Mouse (Mus musculus): Measurements from ENCODE around the gene Hypk.

DNA sequence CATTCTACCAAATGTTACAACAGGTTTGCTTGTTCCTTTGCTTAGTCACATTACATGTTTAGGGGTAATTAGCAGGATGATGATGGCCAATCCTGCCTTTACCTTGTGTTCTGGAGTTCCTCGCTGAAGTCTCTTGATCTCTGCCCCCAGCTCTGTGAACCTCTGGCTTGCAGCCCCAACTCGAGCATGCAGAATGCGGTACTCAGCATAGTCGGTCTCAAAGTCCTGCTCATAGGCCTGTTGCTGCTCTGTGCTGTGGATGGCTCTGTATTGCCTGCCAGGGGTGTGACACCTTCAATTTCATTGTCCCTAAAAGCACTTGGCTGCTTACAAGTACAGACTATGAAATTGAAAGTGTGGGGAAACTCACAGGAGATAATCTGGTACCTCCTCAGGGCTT is 13.3 kb upstream of the Hypk start:
- TF ChIP-seq POLR2A (IDR thresholded peaks at IDR 0.05; ENCODE audit: low read depth, low read length) = no peak
- no peak for TF ChIP-seq CTCF (IDR thresholded peaks at IDR 0.05; ENCODE audit: extremely low read depth, insufficient read depth, insufficient read length, insufficient replicate concordance)
